Mouse (Mus musculus): Measurements from ENCODE around the gene Tnrc6a.

Tnrc6a gene

GRCm38 (mm10) chr7:123189762-123190161 lies 66.1 kb downstream of the Tnrc6a start:
- no peak for DNase-seq (ENCODE audit: low spot score in 2 of 2)

- no peak for DNase-seq (ENCODE audit: low spot score in 2 of 2)
These were observed 68.0 kb downstream of the Tnrc6a start for GRCm38 (mm10) chr7:123191731-123192130.

GRCm38 (mm10) chr7:123193201-123193600 lies 69.5 kb downstream of the Tnrc6a start:
- no peak for DNase-seq (ENCODE audit: low spot score in 2 of 2)

- DNase-seq (ENCODE audit: low spot score in 2 of 2) = no peak
These were observed 71.0 kb downstream of the Tnrc6a start for GRCm38 (mm10) chr7:123194696-123195095.

- DNase-seq (ENCODE audit: low spot score in 2 of 2) = no peak
These were observed 72.7 kb downstream of the Tnrc6a start for GRCm38 (mm10) chr7:123196432-123196831.

- no peak for DNase-seq (ENCODE audit: low spot score in 2 of 2)
These were observed 75.0 kb downstream of the Tnrc6a start for GRCm38 (mm10) chr7:123198695-123199094.

GRCm38 (mm10) chr7:123199151-123199550 lies 75.5 kb downstream of the Tnrc6a start:
- no peak for DNase-seq (ENCODE audit: low spot score in 2 of 2)

GRCm38 (mm10) chr7:123199656-123200206 lies 76.0 kb downstream of the Tnrc6a start:
- no peak for DNase-seq (ENCODE audit: low spot score in 2 of 2)

GRCm38 (mm10) chr7:123200722-123201121 lies 77.0 kb downstream of the Tnrc6a start:
- no peak for DNase-seq (ENCODE audit: low spot score in 2 of 2)

GRCm38 (mm10) chr7:123205261-123205660 lies 81.6 kb downstream of the Tnrc6a start:
- DNase-seq (ENCODE audit: low spot score in 2 of 2) = peak in 1 of 2 experiments; percentile 28

GRCm38 (mm10) chr7:123207561-123207960 lies 83.9 kb downstream of the Tnrc6a start:
- DNase-seq (ENCODE audit: low spot score in 2 of 2) = no peak

GRCm38 (mm10) chr7:123209864-123210263 lies 86.2 kb downstream of the Tnrc6a start:
- DNase-seq (ENCODE audit: low spot score in 2 of 2) = no peak

GRCm38 (mm10) chr7:123211461-123211860 lies 87.8 kb downstream of the Tnrc6a start:
- DNase-seq (ENCODE audit: low spot score in 2 of 2) = no peak

- no peak for DNase-seq (ENCODE audit: low spot score in 2 of 2)
These were observed 88.6 kb downstream of the Tnrc6a start for GRCm38 (mm10) chr7:123212316-123212715.

- no peak for DNase-seq (ENCODE audit: low spot score in 2 of 2)
These were observed 90.8 kb downstream of the Tnrc6a start, which contains the start of gene Slc5a11 for GRCm38 (mm10) chr7:123214365-123215075. Gene Slc5a11, plus strand, starts transcription at chr7:123214780.

- DNase-seq (ENCODE audit: low spot score in 2 of 2) = no peak
These were observed 91.5 kb downstream of the Tnrc6a start for GRCm38 (mm10) chr7:123215138-123215537.

- no peak for DNase-seq (ENCODE audit: low spot score in 2 of 2)
These were observed 94.0 kb downstream of the Tnrc6a start for GRCm38 (mm10) chr7:123217448-123218354.

- DNase-seq (ENCODE audit: low spot score in 2 of 2) = no peak
These were observed 94.9 kb downstream of the Tnrc6a start for GRCm38 (mm10) chr7:123218620-123219019.

GRCm38 (mm10) chr7:123219781-123220632 lies 96.3 kb downstream of the Tnrc6a start:
- no peak for DNase-seq (ENCODE audit: low spot score in 2 of 2)

GRCm38 (mm10) chr7:123220633-123220942 lies 96.9 kb downstream of the Tnrc6a start:
- no peak for DNase-seq (ENCODE audit: low spot score in 2 of 2)

- DNase-seq (ENCODE audit: low spot score in 2 of 2) = no peak
These were observed 100.4 kb downstream of the Tnrc6a start for GRCm38 (mm10) chr7:123224076-123224475.

- DNase-seq (ENCODE audit: low spot score in 2 of 2) = no peak
These were observed 101.5 kb downstream of the Tnrc6a start for GRCm38 (mm10) chr7:123225159-123225558.
